In genomic region chr4:105244931-105245330, GRCm38 (mm10) we compare ENCODE assay signal across 9 mouse cellular contexts.
DNase-seq lines count a peak whose midpoint lies in the region; ATAC-seq and TF ChIP-seq lines count a peak whose summit lies in the region.
"Had no signal": no experiment of that assay in that cellular context is flagged by ENCODE, and none has a peak within 500 bp of the region (broad histone marks: within the 10 kb centered on the region; RNA-seq: fewer than 3 reads in every experiment).

No protein-coding gene starts in this region.

- no peak for TF ChIP-seq POLR2A in kidney, adult 2 months (IDR thresholded peaks at IDR 0.05; ENCODE audit: low read depth, low read length)

- TF ChIP-seq CTCF in kidney, adult 2 months (conservative IDR thresholded peaks at IDR 0.05; ENCODE audit: insufficient read depth, insufficient read length, low read depth, low read length) = no peak
- no peak for TF ChIP-seq CTCF in left cerebral cortex, adult 2 months (IDR thresholded peaks at IDR 0.05)

- H3K4me2 ChIP-seq in kidney, embryonic 14.5 days (replicated peaks; ENCODE audit: low read depth, low read length) = peak overlapping the region; percentile 46; the same call in 1 of the 2 replicates
- peak overlapping the region; percentile 81 for H3K4me2 ChIP-seq in embryonic facial prominence, embryonic 14.5 days (ENCODE audit: low read depth, low read length)
- H3K4me2 ChIP-seq in hindbrain, embryonic 14.5 days (replicated peaks) = peak overlapping the region; percentile 51
- H3K4me2 ChIP-seq in midbrain, embryonic 16.5 days (ENCODE audit: low read length) = 0 out of 2 replicates have a peak overlapping the region, but pooled peaks have one; percentile 66

- H3K4me3 ChIP-seq in kidney, embryonic 14.5 days (ENCODE audit: low read length) = no peak overlapping the region
- H3K4me3 ChIP-seq in kidney, adult 2 months (ENCODE audit: insufficient read depth, low read depth, low read length) = no peak overlapping the region
- H3K4me3 ChIP-seq in embryonic facial prominence, embryonic 14.5 days (ENCODE audit: low read depth, low read length) = peak overlapping the region; percentile 34
- H3K4me3 ChIP-seq in hindbrain, embryonic 14.5 days (replicated peaks; ENCODE audit: low read length) = no peak overlapping the region
- H3K4me3 ChIP-seq in midbrain, embryonic 16.5 days (ENCODE audit: low read depth, low read length) = no peak overlapping the region
- no peak overlapping the region for H3K4me3 ChIP-seq in left cerebral cortex, adult 2 months

- intact Hi-C loops in left cerebral cortex, adult 2 months (cut with DNase I) = no loop called here

- 0 out of 2 replicates have a peak overlapping the region, but pooled peaks have one; percentile 50 for H3K9ac ChIP-seq in kidney, embryonic 14.5 days (ENCODE audit: low read depth, low read length)
- peak overlapping the region; percentile 70; the same call in 1 of the 2 replicates for H3K9ac ChIP-seq in embryonic facial prominence, embryonic 14.5 days (ENCODE audit: low read depth, low read length)
- peak overlapping the region; percentile 53; the same call in 1 of the 2 replicates for H3K9ac ChIP-seq in hindbrain, embryonic 14.5 days
- peak overlapping the region; percentile 67; the same call in 1 of the 2 replicates for H3K9ac ChIP-seq in midbrain, embryonic 16.5 days (ENCODE audit: low read depth, low read length)

- no peaks in the 10 kb centered on the region; the same call in 1 of the 2 replicates for H3K27me3 ChIP-seq in kidney, embryonic 14.5 days (ENCODE audit: control insufficient read depth, insufficient read depth, low read length)
- H3K27me3 ChIP-seq in kidney, adult 2 months (replicated peaks; ENCODE audit: control insufficient read depth, insufficient read depth, low read length) = no peaks in the 10 kb centered on the region
- H3K27me3 ChIP-seq in embryonic facial prominence, embryonic 14.5 days (replicated peaks; ENCODE audit: control insufficient read depth, insufficient read depth, low read length) = no peaks in the 10 kb centered on the region
- H3K27me3 ChIP-seq in hindbrain, embryonic 14.5 days (ENCODE audit: control insufficient read depth, insufficient read depth, low read length) = no peaks in the 10 kb centered on the region
- H3K27me3 ChIP-seq in midbrain, embryonic 16.5 days (ENCODE audit: control insufficient read depth, insufficient read depth, low read depth, low read length) = no peaks in the 10 kb centered on the region
- H3K27me3 ChIP-seq: CH12.LX had no signal

- WGBS in kidney, embryonic 14.5 days = 65% methylated on average over 10 of the region's 10 CpGs
- 78% methylated on average over 10 of the region's 10 CpGs for WGBS in kidney, adult 2 months
- WGBS in embryonic facial prominence, embryonic 14.5 days = 66% methylated on average over 10 of the region's 10 CpGs
- WGBS in hindbrain, embryonic 14.5 days = 72% methylated on average over 10 of the region's 10 CpGs
- 58% methylated on average over 10 of the region's 10 CpGs for WGBS in midbrain, embryonic 16.5 days

- peaks cover 4% of the 10 kb centered on the region; the same call in 1 of the 2 replicates for H3K4me1 ChIP-seq in kidney, embryonic 14.5 days (ENCODE audit: control insufficient read depth, insufficient read depth, low read length)
- peaks cover 11% of the 10 kb centered on the region for H3K4me1 ChIP-seq in kidney, adult 2 months (ENCODE audit: control insufficient read depth, insufficient read depth, low read length)
- peaks cover 9% of the 10 kb centered on the region for H3K4me1 ChIP-seq in embryonic facial prominence, embryonic 14.5 days (ENCODE audit: control insufficient read depth, insufficient read depth, low read length)
- H3K4me1 ChIP-seq in hindbrain, embryonic 14.5 days (replicated peaks; ENCODE audit: control insufficient read depth, insufficient read depth, low read length) = peaks cover 9% of the 10 kb centered on the region; the same call in 1 of the 2 replicates
- peaks cover 18% of the 10 kb centered on the region for H3K4me1 ChIP-seq in midbrain, embryonic 16.5 days (ENCODE audit: control insufficient read depth, insufficient read depth, low read length)

- no peak for DNase-seq in kidney, adult 2 months
- DNase-seq in embryonic facial prominence, embryonic 14.5 days (ENCODE audit: low spot score) = no peak
- no peak for DNase-seq in hindbrain, embryonic 14.5 days (ENCODE audit: low spot score)
- DNase-seq in layer of hippocampus, postnatal 10 days (ENCODE audit: low spot score in 2 of 2) = no peak
- DNase-seq in cerebellum, postnatal 25 days = no peak
- no peak for DNase-seq in left cerebral cortex, adult 2 months (ENCODE audit: extremely low spot score in 1 of 2, low spot score in 2 of 2)

- no peaks in the 10 kb centered on the region for H3K36me3 ChIP-seq in kidney, embryonic 14.5 days (ENCODE audit: control insufficient read depth, insufficient read depth, low read length)
- no peaks in the 10 kb centered on the region for H3K36me3 ChIP-seq in kidney, adult 2 months (ENCODE audit: control insufficient read depth, insufficient read depth, low read length)
- H3K36me3 ChIP-seq in embryonic facial prominence, embryonic 14.5 days (ENCODE audit: control insufficient read depth, insufficient read depth, low read length) = no peaks in the 10 kb centered on the region
- H3K36me3 ChIP-seq in hindbrain, embryonic 14.5 days (replicated peaks; ENCODE audit: control insufficient read depth, insufficient read depth) = no peaks in the 10 kb centered on the region
- H3K36me3 ChIP-seq in midbrain, embryonic 16.5 days (ENCODE audit: control insufficient read depth, insufficient read depth, low read length) = no peaks in the 10 kb centered on the region

- H3K27ac ChIP-seq in kidney, embryonic 14.5 days (ENCODE audit: low read depth, low read length) = no peak overlapping the region
- H3K27ac ChIP-seq in kidney, adult 2 months (ENCODE audit: insufficient read depth, low read depth, low read length) = no peak overlapping the region
- peak overlapping the region; percentile 58; the same call in 1 of the 2 replicates for H3K27ac ChIP-seq in embryonic facial prominence, embryonic 14.5 days (replicated peaks; ENCODE audit: low read depth, low read length)
- H3K27ac ChIP-seq in hindbrain, embryonic 14.5 days = no peak overlapping the region; the same call in 1 of the 2 replicates
- peak overlapping the region; percentile 66; the same call in 1 of the 2 replicates for H3K27ac ChIP-seq in midbrain, embryonic 16.5 days (ENCODE audit: low read length)
- no peak overlapping the region for H3K27ac ChIP-seq in left cerebral cortex, adult 2 months

- no peak for ATAC-seq in kidney, embryonic 14.5 days (ENCODE audit: low FRiP score, low TSS enrichment)
- ATAC-seq in embryonic facial prominence, embryonic 14.5 days (ENCODE audit: low read depth) = no peak
- no peak for ATAC-seq in hindbrain, embryonic 14.5 days (ENCODE audit: low FRiP score)
- ATAC-seq in midbrain, embryonic 16.5 days = no peak

- no peaks in the 10 kb centered on the region for H3K9me3 ChIP-seq in kidney, embryonic 14.5 days (ENCODE audit: control insufficient read depth, low read length)
- no peaks in the 10 kb centered on the region for H3K9me3 ChIP-seq in embryonic facial prominence, embryonic 14.5 days (ENCODE audit: control insufficient read depth, low read length)
- H3K9me3 ChIP-seq in hindbrain, embryonic 14.5 days (ENCODE audit: control insufficient read depth, low read length) = no peaks in the 10 kb centered on the region
- H3K9me3 ChIP-seq in midbrain, embryonic 16.5 days (replicated peaks; ENCODE audit: control insufficient read depth, low read length, poor library complexity, severe bottlenecking) = no peaks in the 10 kb centered on the region

Comparison
In these comparisons a context has a peak if more than half of its experiments do, and no peak if none do; other contexts are left out.
1. H3K27ac ChIP-seq: peak in embryonic facial prominence, embryonic 14.5 days (single experiment) and midbrain, embryonic 16.5 days (single experiment); none in kidney, embryonic 14.5 days (single experiment), kidney, adult 2 months (single experiment), hindbrain, embryonic 14.5 days (single experiment) and left cerebral cortex, adult 2 months (single experiment).
2. Peak in every context shown above with its lines, with median percentiles within 50 percentile points of each other: H3K4me2 ChIP-seq and H3K9ac ChIP-seq.